Mouse (Mus musculus): ENCODE data around the gene Kcnh1. TPM values are rescaled to one million over a fixed set of nuclear protein-coding genes. Genes with fewer than 3 reads are reported as not detected.

The Kcnh1 gene
- polyA plus RNA-seq, 1 experiment from 2014 or later, result 3.5 TPM

GRCm38 (mm10) chr1:192449572-192450351, 259.2 kb downstream of the Kcnh1 start:
- H3K9me3 ChIP-seq (ENCODE audit: control insufficient read depth, low read length), result no peaks in the 10 kb centered on the region
- no peak overlapping the region for H3K4me3 ChIP-seq (ENCODE audit: low read length)
- 67% methylated on average over 4 of the region's 4 CpGs for WGBS
- H3K9ac ChIP-seq (ENCODE audit: low read depth, low read length), result no peak overlapping the region
- H3K27me3 ChIP-seq (replicated peaks; ENCODE audit: control insufficient read depth, insufficient read depth, low read length), result no peaks in the 10 kb centered on the region
- no peaks in the 10 kb centered on the region for H3K36me3 ChIP-seq (ENCODE audit: control insufficient read depth, insufficient read depth, low read length)
- no peak for ATAC-seq
- peaks cover under 1% of the 10 kb centered on the region for H3K4me1 ChIP-seq (ENCODE audit: control insufficient read depth, insufficient read depth, low read depth, low read length)
- H3K27ac ChIP-seq (ENCODE audit: low read depth, low read length), result no peak overlapping the region
- H3K4me2 ChIP-seq (ENCODE audit: low read length), result no peak overlapping the region

DNA sequence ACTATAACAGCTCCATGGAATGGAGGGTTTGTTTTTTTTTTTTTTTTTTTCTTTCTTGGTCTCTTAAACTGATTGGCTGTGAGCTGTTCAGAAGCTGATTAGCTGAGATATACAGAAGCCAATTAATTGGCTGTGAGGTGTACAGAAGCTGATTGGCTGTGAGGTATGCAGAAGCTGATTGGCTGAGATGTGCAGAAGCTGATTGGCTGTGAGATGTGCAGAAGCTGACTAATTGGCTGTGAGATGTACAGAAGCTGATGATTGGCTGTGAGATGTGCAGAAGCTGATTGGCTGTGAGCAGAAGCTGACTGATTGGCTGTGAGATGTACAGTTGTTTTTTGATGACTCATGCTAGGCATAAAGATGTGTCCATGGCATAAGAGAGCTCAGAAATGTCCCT, 259.9 kb downstream of the Kcnh1 start:
- H3K27ac ChIP-seq (ENCODE audit: low read depth, low read length), result no peak overlapping the region

GRCm38 (mm10) chr1:192451722-192452121, 261.1 kb downstream of the Kcnh1 start:
- H3K4me1 ChIP-seq (ENCODE audit: control insufficient read depth, insufficient read depth, low read depth, low read length), result no peaks in the 10 kb centered on the region
- peak; percentile 40; the same call in 1 of the 2 replicates for ATAC-seq
- H3K36me3 ChIP-seq (ENCODE audit: control insufficient read depth, insufficient read depth, low read length), result no peaks in the 10 kb centered on the region
- H3K27ac ChIP-seq (ENCODE audit: low read depth, low read length), result no peak overlapping the region
- H3K4me3 ChIP-seq (ENCODE audit: low read length), result no peak overlapping the region
- no peaks in the 10 kb centered on the region for H3K9me3 ChIP-seq (ENCODE audit: control insufficient read depth, low read length)
- H3K4me2 ChIP-seq (ENCODE audit: low read length), result no peak overlapping the region
- no peaks in the 10 kb centered on the region for H3K27me3 ChIP-seq (replicated peaks; ENCODE audit: control insufficient read depth, insufficient read depth, low read length)
- WGBS, result 72% methylated on average over 4 of the region's 4 CpGs
- no peak overlapping the region for H3K9ac ChIP-seq (ENCODE audit: low read depth, low read length)

More for the DNA sequence above, 259.9 kb downstream of the Kcnh1 start:
- no peak overlapping the region for H3K4me3 ChIP-seq (ENCODE audit: low read length)
- no peaks in the 10 kb centered on the region for H3K4me1 ChIP-seq (ENCODE audit: control insufficient read depth, insufficient read depth, low read depth, low read length)
- no peaks in the 10 kb centered on the region for H3K36me3 ChIP-seq (ENCODE audit: control insufficient read depth, insufficient read depth, low read length)
- no peak overlapping the region for H3K4me2 ChIP-seq (ENCODE audit: low read length)
- no peaks in the 10 kb centered on the region for H3K9me3 ChIP-seq (ENCODE audit: control insufficient read depth, low read length)
- H3K27me3 ChIP-seq (replicated peaks; ENCODE audit: control insufficient read depth, insufficient read depth, low read length), result no peaks in the 10 kb centered on the region
- no peak for ATAC-seq
- H3K9ac ChIP-seq (ENCODE audit: low read depth, low read length), result no peak overlapping the region

- no peaks in the 10 kb centered on the region for H3K9me3 ChIP-seq (ENCODE audit: control insufficient read depth, low read length)
- H3K36me3 ChIP-seq (ENCODE audit: control insufficient read depth, insufficient read depth, low read length), result no peaks in the 10 kb centered on the region
- H3K27me3 ChIP-seq (replicated peaks; ENCODE audit: control insufficient read depth, insufficient read depth, low read length), result no peaks in the 10 kb centered on the region
- H3K9ac ChIP-seq (ENCODE audit: low read depth, low read length), result no peak overlapping the region
- no peak overlapping the region for H3K4me3 ChIP-seq (ENCODE audit: low read length)
- no peak for ATAC-seq
- H3K4me1 ChIP-seq (ENCODE audit: control insufficient read depth, insufficient read depth, low read depth, low read length), result no peaks in the 10 kb centered on the region
- H3K4me2 ChIP-seq (ENCODE audit: low read length), result no peak overlapping the region
- H3K27ac ChIP-seq (ENCODE audit: low read depth, low read length), result no peak overlapping the region
- 42% methylated on average over 1 of the region's 1 CpGs for WGBS
Observed at GRCm38 (mm10) chr1:192454501-192454900, 263.9 kb downstream of the Kcnh1 start.

- no peak overlapping the region for H3K4me3 ChIP-seq (ENCODE audit: low read length)
- no peak for ATAC-seq
- WGBS, result 41% methylated on average over 4 of the region's 4 CpGs
Observed at GRCm38 (mm10) chr1:192454981-192455380, 264.4 kb downstream of the Kcnh1 start.

GRCm38 (mm10) chr1:192457037-192457436, 266.5 kb downstream of the Kcnh1 start:
- no peak overlapping the region for H3K4me3 ChIP-seq (ENCODE audit: low read length)
- H3K9me3 ChIP-seq (ENCODE audit: control insufficient read depth, low read length), result no peaks in the 10 kb centered on the region
- no peak overlapping the region for H3K4me2 ChIP-seq (ENCODE audit: low read length)
- H3K36me3 ChIP-seq (ENCODE audit: control insufficient read depth, insufficient read depth, low read length), result no peaks in the 10 kb centered on the region
- no peak overlapping the region for H3K27ac ChIP-seq (ENCODE audit: low read depth, low read length)
- no peak for ATAC-seq
- H3K27me3 ChIP-seq (replicated peaks; ENCODE audit: control insufficient read depth, insufficient read depth, low read length), result no peaks in the 10 kb centered on the region
- H3K4me1 ChIP-seq (ENCODE audit: control insufficient read depth, insufficient read depth, low read depth, low read length), result no peaks in the 10 kb centered on the region
- WGBS, result 68% methylated on average over 3 of the region's 3 CpGs
- H3K9ac ChIP-seq (ENCODE audit: low read depth, low read length), result no peak overlapping the region

More at GRCm38 (mm10) chr1:192454981-192455380, 264.4 kb downstream of the Kcnh1 start:
- Histone ChIP-seq H3K9me3 (ENCODE audit: control insufficient read depth, low read length) (no peaks in the 10 kb centered on the region), H3K36me3 (ENCODE audit: control insufficient read depth, insufficient read depth, low read length) (no peaks in the 10 kb centered on the region), H3K4me2 (ENCODE audit: low read length) (no peak overlapping the region), H3K4me1 (ENCODE audit: control insufficient read depth, insufficient read depth, low read depth, low read length) (no peaks in the 10 kb centered on the region), H3K27ac (ENCODE audit: low read depth, low read length) (no peak overlapping the region), H3K9ac (ENCODE audit: low read depth, low read length) (no peak overlapping the region), H3K27me3 (replicated peaks; ENCODE audit: control insufficient read depth, insufficient read depth, low read length) (no peaks in the 10 kb centered on the region)

- no peak overlapping the region for H3K4me3 ChIP-seq (ENCODE audit: low read length)
- no peak for ATAC-seq
- H3K27me3 ChIP-seq (replicated peaks; ENCODE audit: control insufficient read depth, insufficient read depth, low read length), result no peaks in the 10 kb centered on the region
- H3K4me1 ChIP-seq (ENCODE audit: control insufficient read depth, insufficient read depth, low read depth, low read length), result no peaks in the 10 kb centered on the region
- no peaks in the 10 kb centered on the region for H3K36me3 ChIP-seq (ENCODE audit: control insufficient read depth, insufficient read depth, low read length)
- no peak overlapping the region for H3K27ac ChIP-seq (ENCODE audit: low read depth, low read length)
- no peak overlapping the region for H3K9ac ChIP-seq (ENCODE audit: low read depth, low read length)
- WGBS, result 68% methylated on average over 6 of the region's 6 CpGs
- no peak overlapping the region for H3K4me2 ChIP-seq (ENCODE audit: low read length)
- H3K9me3 ChIP-seq (ENCODE audit: control insufficient read depth, low read length), result no peaks in the 10 kb centered on the region
Observed at GRCm38 (mm10) chr1:192457526-192458206, 267.1 kb downstream of the Kcnh1 start.

DNA sequence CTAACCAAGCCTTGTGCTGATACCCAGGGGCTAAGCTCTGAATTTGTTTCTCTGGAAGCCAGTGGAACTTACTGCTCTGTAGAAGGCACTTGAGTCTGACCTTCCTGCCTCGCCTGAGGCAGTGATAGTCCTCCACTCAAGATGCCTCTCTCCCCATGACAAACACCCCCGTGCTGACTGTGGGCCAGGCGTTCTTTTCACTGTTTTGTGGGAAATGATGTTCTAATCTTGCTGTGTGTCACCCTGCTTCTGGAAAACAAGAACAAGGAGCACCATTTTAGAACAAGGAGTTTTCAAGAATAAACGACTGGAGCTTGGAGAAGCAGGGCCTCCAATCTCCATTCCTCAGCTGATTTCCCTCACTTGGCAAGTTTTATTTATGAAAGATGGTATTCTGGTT, 273.2 kb downstream of the Kcnh1 start:
- Histone ChIP-seq H3K4me2 (ENCODE audit: low read length) (no peak overlapping the region), H3K4me3 (ENCODE audit: low read length) (no peak overlapping the region), H3K27ac (ENCODE audit: low read depth, low read length) (no peak overlapping the region), H3K4me1 (ENCODE audit: control insufficient read depth, insufficient read depth, low read depth, low read length) (no peaks in the 10 kb centered on the region), H3K27me3 (replicated peaks; ENCODE audit: control insufficient read depth, insufficient read depth, low read length) (no peaks in the 10 kb centered on the region), H3K36me3 (ENCODE audit: control insufficient read depth, insufficient read depth, low read length) (no peaks in the 10 kb centered on the region), H3K9me3 (ENCODE audit: control insufficient read depth, low read length) (no peaks in the 10 kb centered on the region), H3K9ac (ENCODE audit: low read depth, low read length) (no peak overlapping the region)
- no peak for ATAC-seq
- 76% methylated on average over 4 of the region's 4 CpGs for WGBS

DNA sequence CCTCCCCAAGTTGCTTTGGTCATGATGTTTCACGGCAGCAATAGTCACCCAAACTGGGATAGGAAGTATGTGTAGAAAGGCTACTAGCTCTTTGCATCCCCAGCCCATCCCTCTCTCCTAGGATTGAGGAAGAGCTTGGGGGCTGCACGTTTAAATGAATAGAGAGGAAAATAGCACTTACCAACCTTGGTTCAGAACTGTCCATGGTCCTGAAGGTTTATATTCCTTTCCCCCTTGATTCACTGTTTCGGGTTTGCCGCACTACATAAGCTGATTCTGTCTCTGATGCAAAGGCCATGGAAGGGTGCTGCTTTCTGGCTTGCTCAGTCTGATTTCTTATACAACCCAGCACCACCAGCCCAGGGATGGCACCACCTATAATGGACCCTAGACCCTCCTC, 281.8 kb downstream of the Kcnh1 start:
- Histone ChIP-seq H3K27ac (ENCODE audit: low read depth, low read length) (no peak overlapping the region), H3K9me3 (ENCODE audit: control insufficient read depth, low read length) (no peaks in the 10 kb centered on the region), H3K4me3 (ENCODE audit: low read length) (no peak overlapping the region), H3K4me2 (ENCODE audit: low read length) (no peak overlapping the region), H3K27me3 (replicated peaks; ENCODE audit: control insufficient read depth, insufficient read depth, low read length) (no peaks in the 10 kb centered on the region), H3K36me3 (ENCODE audit: control insufficient read depth, insufficient read depth, low read length) (no peaks in the 10 kb centered on the region), H3K9ac (ENCODE audit: low read depth, low read length) (no peak overlapping the region), H3K4me1 (ENCODE audit: control insufficient read depth, insufficient read depth, low read depth, low read length) (no peaks in the 10 kb centered on the region)
- no peak for ATAC-seq
- WGBS, result 59% methylated on average over 4 of the region's 4 CpGs
